In genomic region chr4:109630215-109630614, GRCm38 (mm10) we compare ENCODE assay signal across 23 mouse cellular contexts. TPM values are rescaled to one million over a fixed set of nuclear protein-coding genes. Genes with fewer than 3 reads are reported as not detected.
A peak's percentile ranks its signal among the peaks of the same experiment; 100 is the strongest.
DNase-seq lines count a peak whose midpoint lies in the region; ATAC-seq and TF ChIP-seq lines count a peak whose summit lies in the region.
"Had no signal": no experiment of that assay in that cellular context is flagged by ENCODE, and none has a peak within 500 bp of the region (broad histone marks: within the 10 kb centered on the region; RNA-seq: fewer than 3 reads in every experiment).

No protein-coding gene starts in this region.

- H3K4me3 ChIP-seq in limb, embryonic 14.5 days (replicated peaks; ENCODE audit: low read length): no peak overlapping the region
- H3K4me3 ChIP-seq in limb, embryonic 10.5 days: no peak overlapping the region
- H3K4me3 ChIP-seq in lung, postnatal 0 days (ENCODE audit: low read depth, low read length): no peak overlapping the region
- H3K4me3 ChIP-seq: embryonic facial prominence, embryonic 12.5 days; embryonic facial prominence, embryonic 15.5 days; gastrocnemius, adult 2 months; hindbrain, embryonic 10.5 days; hindbrain, embryonic 13.5 days had no signal

- WGBS in limb, embryonic 14.5 days: 59% methylated on average over 2 of the region's 2 CpGs
- WGBS in limb, embryonic 10.5 days: 73% methylated on average over 2 of the region's 2 CpGs
- 35% methylated on average over 2 of the region's 2 CpGs for WGBS in lung, postnatal 0 days

- no peaks in the 10 kb centered on the region for H3K27me3 ChIP-seq in limb, embryonic 14.5 days (ENCODE audit: control insufficient read depth, insufficient read depth, low read length)
- no peaks in the 10 kb centered on the region for H3K27me3 ChIP-seq in limb, embryonic 10.5 days (ENCODE audit: low read depth, poor library complexity, severe bottlenecking)
- H3K27me3 ChIP-seq in lung, postnatal 0 days (replicated peaks; ENCODE audit: insufficient read depth, low read length): no peaks in the 10 kb centered on the region
- H3K27me3 ChIP-seq: embryonic facial prominence, embryonic 12.5 days; embryonic facial prominence, embryonic 15.5 days; hindbrain, embryonic 13.5 days had no signal

- peak; percentile 9 for DNase-seq in limb, embryonic 14.5 days (ENCODE audit: low spot score)
- no peak for DNase-seq in limb, embryonic 10.5 days (ENCODE audit: low spot score)
- peak; percentile 60 for DNase-seq in lung, postnatal 0 days (ENCODE audit: low spot score)
- peak; percentile 19 for DNase-seq in lung, postnatal 25 days (ENCODE audit: low spot score)
- DNase-seq in left cerebral cortex, adult 9 months (ENCODE audit: low spot score in 2 of 2): no peak
- no peak for DNase-seq in right cerebral cortex, postnatal 4 days
- DNase-seq: adrenal gland, postnatal 10 days; adrenal gland, postnatal 36 days; cerebellum, adult 11 months; cerebellum, adult 2 months; cerebellum, adult 9-11 months; cerebellum, postnatal 25 days; forebrain, postnatal 0 days; gastrocnemius, adult 2 months; gastrocnemius, postnatal 14 days had no signal

- peak; percentile 61 for TF ChIP-seq EP300 in lung, postnatal 0 days (IDR thresholded peaks at IDR 0.05)

- ATAC-seq in limb, embryonic 14.5 days (ENCODE audit: low FRiP score, low read depth): no peak
- peak; percentile 74 for ATAC-seq in lung, postnatal 0 days
- no peak for ATAC-seq in cerebellum, adult (ENCODE audit: insufficient number of reproducible peaks, low FRiP score, low TSS enrichment)
- ATAC-seq: activated CD4-positive, CD25-positive, alpha-beta regulatory T cell, adult 4 months; forebrain, embryonic 14.5 days; forebrain, postnatal 0 days had no signal

- no peak overlapping the region for H3K4me2 ChIP-seq in limb, embryonic 14.5 days (replicated peaks; ENCODE audit: low read depth, low read length, severe bottlenecking)
- H3K4me2 ChIP-seq in lung, postnatal 0 days (replicated peaks; ENCODE audit: low read depth, low read length): no peak overlapping the region
- H3K4me2 ChIP-seq: embryonic facial prominence, embryonic 12.5 days; embryonic facial prominence, embryonic 15.5 days; heart, embryonic 11.5 days; hindbrain, embryonic 13.5 days had no signal

- H3K9me3 ChIP-seq in limb, embryonic 14.5 days (ENCODE audit: control insufficient read depth, low read length): no peaks in the 10 kb centered on the region
- no peaks in the 10 kb centered on the region for H3K9me3 ChIP-seq in limb, embryonic 10.5 days (replicated peaks)
- H3K9me3 ChIP-seq in lung, postnatal 0 days (ENCODE audit: low read length): no peaks in the 10 kb centered on the region
- H3K9me3 ChIP-seq: embryonic facial prominence, embryonic 12.5 days; embryonic facial prominence, embryonic 15.5 days; hindbrain, embryonic 10.5 days; hindbrain, embryonic 13.5 days had no signal

- H3K4me1 ChIP-seq in limb, embryonic 14.5 days (ENCODE audit: control insufficient read depth, insufficient read depth, low read length): no peaks in the 10 kb centered on the region
- no peaks in the 10 kb centered on the region for H3K4me1 ChIP-seq in limb, embryonic 10.5 days
- no peaks in the 10 kb centered on the region for H3K4me1 ChIP-seq in lung, postnatal 0 days (ENCODE audit: insufficient read depth, low read depth, low read length)
- H3K4me1 ChIP-seq: embryonic facial prominence, embryonic 12.5 days; embryonic facial prominence, embryonic 15.5 days; hindbrain, embryonic 10.5 days; hindbrain, embryonic 13.5 days had no signal

- no peak for TF ChIP-seq CTCF in lung, postnatal 0 days (IDR thresholded peaks at IDR 0.05)

- H3K36me3 ChIP-seq in limb, embryonic 14.5 days (ENCODE audit: control insufficient read depth, insufficient read depth, low read length): no peaks in the 10 kb centered on the region
- no peaks in the 10 kb centered on the region for H3K36me3 ChIP-seq in limb, embryonic 10.5 days
- H3K36me3 ChIP-seq in lung, postnatal 0 days (ENCODE audit: insufficient read depth, low read length): no peaks in the 10 kb centered on the region
- H3K36me3 ChIP-seq: embryonic facial prominence, embryonic 12.5 days; embryonic facial prominence, embryonic 15.5 days; hindbrain, embryonic 10.5 days; hindbrain, embryonic 13.5 days had no signal

- no peak for TF ChIP-seq POLR2A in limb, embryonic 14.5 days (IDR thresholded peaks at IDR 0.05; ENCODE audit: borderline replicate concordance, extremely low read depth, insufficient read depth, insufficient read length)

- H3K27ac ChIP-seq in limb, embryonic 14.5 days (replicated peaks; ENCODE audit: low read depth, low read length): no peak overlapping the region
- no peak overlapping the region for H3K27ac ChIP-seq in limb, embryonic 10.5 days
- H3K27ac ChIP-seq in lung, postnatal 0 days (ENCODE audit: low read length): no peak overlapping the region
- H3K27ac ChIP-seq: embryonic facial prominence, embryonic 12.5 days; embryonic facial prominence, embryonic 15.5 days; gastrocnemius, adult 2 months; hindbrain, embryonic 10.5 days; hindbrain, embryonic 13.5 days had no signal

- no peak overlapping the region for H3K9ac ChIP-seq in limb, embryonic 14.5 days (ENCODE audit: low read depth, low read length, severe bottlenecking)
- no peak overlapping the region for H3K9ac ChIP-seq in lung, postnatal 0 days (replicated peaks; ENCODE audit: low read depth)
- H3K9ac ChIP-seq: embryonic facial prominence, embryonic 12.5 days; embryonic facial prominence, embryonic 15.5 days; forebrain, postnatal 0 days; hindbrain, embryonic 13.5 days had no signal

RNA-seq across cellular contexts. Expression of gene Cdkn2c, which starts 36.8 kb away (rescaled TPM):
- 12.6 and 14.5 TPM in 2 replicates for polyA plus RNA-seq in limb, embryonic 14.5 days (2012; rRNA removed)
- polyA plus RNA-seq in limb, embryonic 14.5 days (2014; fragmentation: Nextera tagmentation; extraction: Ambion mirVana): 11.8 and 13.4 TPM in 2 replicates
- 1.1 and 1.4 TPM in 2 replicates for polyA plus RNA-seq in limb, embryonic 10.5 days (2016; fragmentation: Nextera tagmentation; extraction: Ambion mirVana)
- polyA plus RNA-seq in lung, postnatal 0 days (2015; fragmentation: Nextera tagmentation; extraction: Ambion mirVana): 6.0 and 8.2 TPM in 2 replicates

RNA-seq across cellular contexts. Expression of gene Faf1, which starts 46.2 kb away (rescaled TPM):
- polyA plus RNA-seq in limb, embryonic 14.5 days (2012; rRNA removed): 14.2 and 16.8 TPM in 2 replicates
- polyA plus RNA-seq in limb, embryonic 14.5 days (2014; fragmentation: Nextera tagmentation; extraction: Ambion mirVana): 32.2 and 33.0 TPM in 2 replicates
- 29.2 TPM in 2 replicates for polyA plus RNA-seq in limb, embryonic 10.5 days (2016; fragmentation: Nextera tagmentation; extraction: Ambion mirVana)
- polyA plus RNA-seq in lung, postnatal 0 days (2015; fragmentation: Nextera tagmentation; extraction: Ambion mirVana): 17.9 and 21.2 TPM in 2 replicates

Comparison
In these comparisons a context has a peak if more than half of its experiments do, and no peak if none do; other contexts are left out.
1. DNase-seq: peak in limb, embryonic 14.5 days (single experiment), lung, postnatal 0 days (single experiment) and lung, postnatal 25 days (single experiment); none in limb, embryonic 10.5 days (single experiment), left cerebral cortex, adult 9 months (0 of 2) and right cerebral cortex, postnatal 4 days (single experiment).